Mouse (Mus musculus): Measurements from ENCODE around the gene Chst8.

Chst8 gene

DNA sequence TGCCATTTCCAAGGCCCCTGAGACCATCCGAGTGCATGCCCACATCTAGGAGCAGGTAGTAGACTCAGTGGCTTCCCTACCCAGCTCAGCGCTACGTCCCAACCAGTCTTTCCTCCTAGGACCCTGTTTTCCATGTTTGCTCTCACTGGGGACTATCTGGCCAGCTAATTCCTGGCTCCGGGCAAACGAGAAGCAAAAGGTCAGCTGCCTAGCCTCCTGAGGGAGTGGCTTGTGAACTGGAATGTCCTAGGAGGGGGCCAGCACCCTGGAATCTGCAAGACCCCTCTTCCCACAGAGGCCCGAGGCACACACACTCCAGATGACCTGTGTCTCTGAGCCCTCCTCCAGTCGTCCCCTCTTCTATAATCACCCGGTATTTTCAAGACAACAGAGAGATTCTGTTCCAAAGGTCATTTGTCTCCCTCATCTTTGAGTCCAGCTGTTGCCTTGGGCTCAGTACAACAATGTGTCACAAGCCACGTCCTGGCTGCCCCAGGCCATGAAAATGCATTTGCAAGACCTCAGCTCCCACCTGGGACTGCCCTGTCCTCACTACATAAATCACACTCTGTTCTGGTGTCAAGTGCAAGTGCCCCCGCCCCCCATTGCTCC, 60.3 kb downstream of the Chst8 start:
- DNase-seq (ENCODE audit: low spot score in 2 of 2): no peak

DNA sequence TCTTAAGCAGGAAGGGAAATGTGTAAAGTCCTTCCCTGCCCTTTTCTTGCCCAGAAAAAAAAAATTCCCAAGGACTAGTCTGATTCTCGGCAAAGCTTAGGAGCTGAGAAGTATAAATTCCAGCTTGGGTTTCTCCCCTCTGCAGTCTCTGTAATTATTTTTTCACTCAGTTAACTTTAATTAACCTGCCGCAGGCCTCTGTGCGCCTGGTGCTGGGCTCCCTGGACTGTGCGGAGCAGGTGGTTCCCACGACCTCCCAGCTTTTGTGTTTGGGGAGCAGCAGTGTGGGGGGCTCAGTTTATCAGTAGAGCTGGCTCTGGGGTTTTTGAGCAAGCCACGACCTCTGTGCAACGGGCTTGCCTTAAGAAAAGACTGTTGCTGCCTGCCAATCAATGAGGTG, 62.2 kb downstream of the Chst8 start:
- no peak for DNase-seq (ENCODE audit: low spot score in 2 of 2)

DNA sequence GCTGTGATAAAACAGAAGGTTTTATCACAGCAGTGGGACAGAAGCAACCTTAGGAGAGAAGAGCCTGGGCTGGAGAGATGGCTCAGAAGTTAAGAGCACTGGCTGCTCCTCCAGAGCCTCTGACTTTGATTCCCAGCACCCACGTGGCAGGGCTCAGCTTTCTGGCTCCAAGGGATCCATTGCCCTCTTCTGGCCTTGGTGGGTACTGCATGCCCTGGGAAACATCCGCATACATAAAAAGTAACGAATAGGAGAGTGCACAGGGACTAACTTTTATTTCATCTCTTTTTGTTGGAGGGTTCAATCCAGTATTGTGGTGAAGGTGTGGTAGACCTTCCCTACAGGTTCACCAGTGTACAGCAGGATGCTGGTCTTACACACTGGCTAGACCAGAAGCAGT, 62.8 kb downstream of the Chst8 start:
- no peak for DNase-seq (ENCODE audit: low spot score in 2 of 2)

DNA sequence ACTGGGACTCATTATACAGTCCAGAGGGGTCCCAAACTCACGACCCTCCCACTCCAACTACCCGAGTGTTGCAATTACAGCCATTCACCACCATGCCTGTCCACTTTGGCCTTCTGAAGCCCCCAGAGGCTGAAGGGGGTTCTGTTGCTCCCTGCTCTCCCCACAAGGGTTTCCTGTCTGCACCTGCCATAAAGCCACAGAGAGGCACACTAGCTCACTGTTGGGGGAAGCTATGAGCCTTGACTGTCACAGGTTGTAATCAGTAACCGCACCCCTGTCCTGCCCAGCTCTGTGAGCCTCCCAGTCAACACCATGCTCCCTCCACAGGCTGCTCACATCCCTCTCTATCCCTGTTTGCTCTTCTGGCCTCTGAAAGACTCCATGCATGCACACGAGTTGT, 64.0 kb downstream of the Chst8 start:
- DNase-seq (ENCODE audit: low spot score in 2 of 2): no peak

GRCm38 (mm10) chr7:34747661-34748060, 64.8 kb downstream of the Chst8 start:
- DNase-seq (ENCODE audit: low spot score in 2 of 2): no peak

GRCm38 (mm10) chr7:34746586-34746985, 65.9 kb downstream of the Chst8 start:
- no peak for DNase-seq (ENCODE audit: low spot score in 2 of 2)

DNA sequence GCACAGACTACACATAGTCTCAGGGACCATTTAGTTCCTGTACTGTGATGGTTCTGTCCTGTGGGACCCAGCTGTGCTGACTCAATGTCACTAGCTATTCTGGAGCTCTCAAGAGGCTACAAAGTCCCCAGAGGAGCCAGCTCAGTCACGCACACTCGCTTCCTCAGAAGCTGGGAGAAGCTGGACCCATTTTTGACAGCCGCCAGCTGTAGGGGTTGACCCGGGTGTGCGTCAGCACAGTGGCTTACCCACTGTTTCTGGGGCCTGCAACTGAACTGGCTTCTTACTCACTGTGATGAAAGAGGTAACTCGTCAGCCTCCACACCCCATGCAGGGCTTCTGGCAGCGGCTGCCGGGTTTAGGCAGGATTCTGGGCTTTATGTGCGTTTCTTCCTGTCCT, 66.3 kb downstream of the Chst8 start:
- DNase-seq (ENCODE audit: low spot score in 2 of 2): peak in 1 of 2 experiments; percentile 4

- DNase-seq (ENCODE audit: low spot score in 2 of 2): no peak
Measured at GRCm38 (mm10) chr7:34745426-34745825, 67.1 kb downstream of the Chst8 start.

DNA sequence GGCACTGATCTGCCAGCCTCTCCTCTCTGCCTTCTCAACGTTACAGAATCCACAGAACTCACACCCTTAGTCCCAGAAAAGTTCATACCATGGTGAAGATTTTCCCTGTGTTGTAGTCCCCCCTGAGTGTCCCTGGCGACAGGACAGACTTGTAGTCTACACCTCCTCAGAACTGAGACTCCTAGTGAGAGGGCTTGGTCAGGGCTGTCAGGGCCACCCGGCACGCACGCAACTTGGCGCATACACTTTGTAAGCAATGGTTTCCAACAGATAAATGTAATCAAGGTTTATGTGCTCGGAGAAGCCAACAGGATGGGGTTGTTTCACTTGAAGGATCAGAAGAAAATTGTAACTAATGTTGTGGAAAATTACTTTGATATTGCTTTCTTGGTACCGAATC, 67.5 kb downstream of the Chst8 start:
- no peak for DNase-seq (ENCODE audit: low spot score in 2 of 2)

- DNase-seq (ENCODE audit: low spot score in 2 of 2): no peak
Measured at GRCm38 (mm10) chr7:34743411-34744085, 69.0 kb downstream of the Chst8 start.

GRCm38 (mm10) chr7:34739371-34739770, 73.1 kb downstream of the Chst8 start:
- DNase-seq (ENCODE audit: low spot score in 2 of 2): no peak

DNA sequence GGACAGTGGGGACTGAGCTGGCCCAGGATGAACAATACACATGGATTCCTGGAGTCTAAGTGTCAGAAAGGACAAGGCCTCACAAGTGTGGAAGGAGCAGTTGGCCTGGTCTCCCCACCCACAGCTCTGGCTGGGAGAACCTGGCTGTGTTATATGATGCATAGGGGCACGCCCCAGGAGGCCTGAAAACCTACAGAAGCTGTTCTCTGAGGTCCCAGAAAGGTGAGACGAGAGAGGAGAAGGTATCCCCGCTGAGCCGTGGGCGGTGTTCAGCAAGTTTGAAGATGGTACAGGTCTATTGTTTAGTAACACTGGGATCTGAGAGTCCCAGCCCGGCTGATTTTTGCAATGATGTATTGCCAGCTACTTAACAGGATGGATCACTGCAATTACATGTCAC, 75.3 kb downstream of the Chst8 start:
- no peak for DNase-seq (ENCODE audit: low spot score in 2 of 2)

- DNase-seq (ENCODE audit: low spot score in 2 of 2): no peak
Measured at GRCm38 (mm10) chr7:34734348-34734747, 78.2 kb downstream of the Chst8 start.

DNA sequence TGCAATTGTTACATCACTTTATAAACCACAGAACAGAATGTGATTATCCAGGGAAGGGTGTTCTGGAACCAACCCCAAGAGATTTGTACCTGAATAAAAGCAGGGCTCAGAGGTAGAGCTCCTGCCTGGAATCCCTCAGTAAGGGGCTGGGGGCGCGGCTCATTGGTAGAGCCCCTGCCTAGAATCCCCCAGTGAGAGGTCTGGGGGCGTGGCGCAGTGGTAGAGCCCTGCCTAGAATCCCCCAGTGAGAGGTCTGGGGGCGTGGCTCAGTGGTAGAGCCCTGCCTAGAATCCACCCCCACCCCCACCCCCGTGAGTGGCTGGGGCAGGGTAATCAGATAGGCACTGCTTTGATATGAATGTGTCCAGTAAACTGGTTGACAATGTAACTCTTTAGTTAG, 83.6 kb downstream of the Chst8 start:
- DNase-seq (ENCODE audit: low spot score in 2 of 2): no peak

- no peak for DNase-seq (ENCODE audit: low spot score in 2 of 2)
Measured at GRCm38 (mm10) chr7:34725206-34725605, 87.3 kb downstream of the Chst8 start.

- no peak for DNase-seq (ENCODE audit: low spot score in 2 of 2)
Measured at GRCm38 (mm10) chr7:34722551-34723230, 89.8 kb downstream of the Chst8 start.

DNA sequence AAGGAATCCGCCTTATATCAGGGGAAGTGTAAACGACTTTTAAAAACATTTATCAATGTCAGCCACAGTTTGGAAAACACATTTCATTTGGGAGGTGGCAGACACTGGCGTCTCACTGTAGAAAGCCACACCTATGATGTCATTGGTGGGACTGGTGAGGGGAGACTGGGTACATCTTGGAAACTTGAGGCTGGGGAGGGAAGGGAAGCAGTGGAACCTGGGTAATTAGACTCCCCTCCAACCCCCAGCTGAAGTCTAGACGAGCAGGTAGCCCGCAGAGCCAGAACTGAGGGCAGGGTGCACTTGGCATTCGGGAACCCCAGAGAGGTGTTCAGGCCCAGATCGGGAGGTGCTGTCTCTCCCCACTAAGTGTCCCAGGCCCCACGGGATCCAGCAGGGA, 90.4 kb downstream of the Chst8 start:
- no peak for DNase-seq (ENCODE audit: low spot score in 2 of 2)

- DNase-seq (ENCODE audit: low spot score in 2 of 2): no peak
Measured at GRCm38 (mm10) chr7:34721650-34722048, 90.9 kb downstream of the Chst8 start.

GRCm38 (mm10) chr7:34720882-34721649, 91.4 kb downstream of the Chst8 start:
- no peak for DNase-seq (ENCODE audit: low spot score in 2 of 2)

GRCm38 (mm10) chr7:34719599-34719998, 92.9 kb downstream of the Chst8 start:
- DNase-seq (ENCODE audit: low spot score in 2 of 2): no peak

DNA sequence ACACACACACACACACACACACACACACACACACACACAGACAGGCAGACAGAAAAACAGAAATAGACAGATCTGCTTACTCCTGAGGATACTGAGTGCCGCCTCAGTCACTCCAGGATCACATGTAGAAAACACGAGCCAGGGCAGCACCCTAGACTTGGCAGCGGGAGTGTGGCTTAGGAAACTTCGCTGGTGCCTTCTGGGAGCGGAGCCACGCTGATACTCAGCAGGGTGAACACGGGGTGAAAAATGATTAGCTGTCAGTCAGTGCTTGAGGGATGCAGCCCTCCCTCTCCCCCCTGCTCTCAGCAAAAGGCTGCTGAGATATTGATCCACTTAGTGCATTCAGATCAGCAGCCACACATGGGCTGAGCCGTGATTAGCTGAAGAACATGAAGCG, 93.9 kb downstream of the Chst8 start:
- no peak for DNase-seq (ENCODE audit: low spot score in 2 of 2)

DNA sequence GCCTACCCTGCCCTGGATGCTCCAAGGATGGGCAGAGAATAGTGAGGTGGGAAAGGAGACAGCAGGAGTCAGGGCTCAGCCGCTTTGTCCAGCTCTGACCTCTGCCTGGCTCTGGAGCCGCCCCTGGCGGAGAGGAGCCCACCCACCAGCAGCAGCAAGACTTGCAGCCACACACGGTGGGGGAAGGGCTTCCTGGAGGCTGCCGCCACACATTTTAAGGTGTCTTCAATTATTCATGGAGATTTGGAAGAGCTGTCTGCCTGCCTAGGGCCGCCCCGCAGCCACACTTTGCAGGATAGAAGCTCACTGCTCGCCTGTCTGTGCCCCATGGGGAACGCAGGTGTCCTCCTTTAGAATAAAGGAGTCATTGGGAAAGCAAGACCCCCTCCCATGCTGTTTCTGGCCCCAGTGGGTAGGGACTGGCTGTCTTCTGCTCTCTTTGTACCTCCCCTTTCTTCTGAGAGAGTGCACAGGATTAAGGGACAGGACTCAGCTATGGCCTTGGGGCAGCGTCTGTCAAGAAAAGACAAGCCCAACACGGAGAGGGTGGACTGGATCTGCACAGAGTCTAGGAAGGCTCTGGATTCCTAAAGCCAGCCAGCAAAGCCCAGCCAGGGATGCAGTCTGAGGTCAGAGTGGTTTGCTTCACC, 95.2 kb downstream of the Chst8 start:
- no peak for DNase-seq (ENCODE audit: low spot score in 2 of 2)
